Mouse (Mus musculus) urinary bladder, adult 2 months (tissue): Measurements from ENCODE around the gene Olfr1394. TPM values are rescaled to one million over a fixed set of nuclear protein-coding genes. Genes with fewer than 3 reads are reported as not detected.
"Not testable (repeated sequence)": the region's sequence is repeated elsewhere in the genome, so short reads cannot be mapped to it uniquely, and the experiment has no call there.

Experiments
- DNase-seq: peaks from one replicate; pipeline ENCODE4 v3.0.0; 2022; ENCODE audit warnings: low spot score
- polyA plus RNA-seq: library from polyadenylated mRNA; depleted of rRNA; stranded (reverse); fragments of >200 nt; gene quantifications from 2 replicates; pipeline ENCODE4 v1.2.3, GENCODE M21; 2012; rRNA removed

The Olfr1394 gene
- not detected in 2 replicates for polyA plus RNA-seq

DNA sequence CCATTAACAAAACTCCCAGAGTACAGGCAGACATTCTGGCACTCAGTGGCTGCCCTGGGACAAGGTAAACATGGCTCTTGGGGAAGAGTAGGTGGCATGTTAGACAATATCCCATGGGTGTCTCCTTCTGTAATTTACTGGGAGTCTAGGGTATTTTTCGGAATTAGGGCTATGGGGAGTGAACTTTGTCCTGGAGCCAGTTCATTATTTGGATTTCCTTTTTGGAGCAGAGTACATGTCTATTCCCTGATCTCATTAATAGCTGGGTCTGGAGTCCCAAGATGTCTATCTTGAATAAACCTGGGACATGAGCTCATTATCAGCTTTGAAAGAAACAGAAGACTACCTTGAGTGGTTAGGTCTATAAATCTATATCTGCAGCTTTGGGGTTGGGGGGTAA lies at the start of gene Olfr1394:
Gene Olfr1394 (plus strand): TSS at position 301 of the 400 bp plus-strand sequence.
- no peak for DNase-seq

DNA sequence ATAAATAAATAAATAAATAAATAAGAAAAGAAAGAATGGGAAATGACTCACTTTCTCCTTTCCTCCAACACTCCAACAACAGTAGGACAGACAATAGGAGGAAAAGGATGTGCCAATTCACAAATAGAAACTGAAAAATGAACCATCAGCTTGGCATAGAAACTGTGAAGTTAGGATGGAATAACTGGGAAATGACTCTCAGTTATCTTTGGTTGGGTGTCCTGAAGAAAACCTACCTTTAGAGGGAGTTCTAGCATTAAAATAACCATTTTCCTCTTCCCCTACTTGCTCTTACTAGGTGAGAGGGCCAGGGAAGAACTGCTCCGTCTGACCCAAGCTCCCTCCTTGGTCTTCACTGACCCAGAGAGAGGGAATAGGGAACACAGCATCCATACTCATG lies 48.4 kb upstream of the Olfr1394 start:
- DNase-seq = no peak

DNA sequence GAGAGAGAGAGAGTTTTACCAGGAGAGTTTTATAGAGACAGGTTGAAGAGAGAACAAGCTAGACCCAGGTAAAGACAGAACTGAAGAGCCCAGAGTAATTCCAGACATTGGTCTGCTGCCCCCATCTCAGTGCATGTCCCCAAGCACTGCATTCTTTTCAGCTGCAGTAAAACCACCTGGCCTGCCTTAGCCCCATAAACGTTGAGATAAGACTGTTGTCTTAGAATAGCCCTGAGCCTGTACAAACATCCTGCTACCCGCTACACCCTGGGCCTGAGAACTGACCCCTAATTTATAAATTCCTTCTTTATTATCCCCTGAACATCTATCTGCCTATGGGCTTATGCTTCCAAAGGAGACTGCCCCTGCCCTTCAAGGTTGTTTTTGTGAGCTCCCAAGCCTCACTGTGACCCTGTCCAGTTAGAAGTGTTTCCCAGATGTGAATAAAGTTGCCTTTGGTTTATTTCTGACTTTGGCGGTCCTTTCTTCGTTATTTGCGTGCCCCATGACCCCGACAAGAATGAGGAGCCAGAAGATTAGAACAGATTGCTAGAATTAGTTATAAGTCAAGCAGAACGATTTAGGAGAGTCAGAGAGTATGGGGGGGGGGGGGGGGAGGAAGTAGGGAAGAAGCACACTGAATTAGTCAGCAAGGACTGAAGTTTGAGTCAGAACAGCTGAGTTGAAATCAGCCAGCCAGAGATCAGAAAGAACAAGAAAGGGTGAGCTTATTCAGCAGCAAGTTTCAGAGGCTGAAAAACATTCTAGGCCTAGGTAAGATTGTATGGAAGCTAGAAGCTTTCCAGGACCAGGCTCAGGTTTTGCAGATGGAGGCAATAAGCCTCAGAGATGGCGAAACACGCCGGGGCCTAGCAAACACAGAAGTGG lies 46.3 kb upstream of the Olfr1394 start:
- DNase-seq = no peak

DNA sequence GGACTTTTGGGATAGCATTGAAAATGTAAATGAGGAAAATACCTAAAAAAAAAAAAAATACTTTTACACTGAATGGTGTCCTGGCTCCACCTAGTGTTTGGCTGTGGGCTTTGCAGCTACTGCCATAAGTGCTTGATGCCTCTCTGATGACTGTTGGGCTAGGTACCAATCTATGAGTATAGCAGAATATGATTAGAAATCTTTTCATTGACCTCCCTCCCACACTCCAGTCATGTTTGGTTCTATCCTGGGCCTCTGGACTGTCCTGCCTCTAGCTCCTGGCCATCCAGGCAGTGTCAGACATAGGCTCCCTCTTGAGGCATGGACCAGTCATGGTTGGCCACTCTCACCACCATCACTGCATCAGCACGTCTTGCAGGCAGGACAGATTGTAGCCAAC lies 45.3 kb upstream of the Olfr1394 start:
- no peak for DNase-seq

DNA sequence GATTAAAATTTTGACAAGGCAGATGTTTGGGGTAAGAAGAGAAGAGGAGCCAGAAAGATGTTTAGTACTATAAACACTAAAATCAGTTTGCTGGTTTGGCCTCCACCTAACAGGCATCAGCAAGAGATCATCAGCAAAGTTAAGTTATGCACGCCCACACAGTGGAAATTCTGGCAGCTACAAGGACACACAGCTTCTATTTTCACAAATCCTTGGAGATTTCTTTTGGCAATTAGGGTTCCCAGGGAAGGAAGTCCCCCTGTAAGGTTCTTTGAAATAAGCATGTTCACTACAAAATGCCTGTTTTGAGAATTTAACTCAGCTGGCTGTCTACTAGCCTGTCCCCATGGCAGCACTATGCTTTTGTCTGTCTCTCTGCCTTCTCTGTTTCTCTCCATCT lies 43.2 kb upstream of the Olfr1394 start:
- no peak for DNase-seq

DNA sequence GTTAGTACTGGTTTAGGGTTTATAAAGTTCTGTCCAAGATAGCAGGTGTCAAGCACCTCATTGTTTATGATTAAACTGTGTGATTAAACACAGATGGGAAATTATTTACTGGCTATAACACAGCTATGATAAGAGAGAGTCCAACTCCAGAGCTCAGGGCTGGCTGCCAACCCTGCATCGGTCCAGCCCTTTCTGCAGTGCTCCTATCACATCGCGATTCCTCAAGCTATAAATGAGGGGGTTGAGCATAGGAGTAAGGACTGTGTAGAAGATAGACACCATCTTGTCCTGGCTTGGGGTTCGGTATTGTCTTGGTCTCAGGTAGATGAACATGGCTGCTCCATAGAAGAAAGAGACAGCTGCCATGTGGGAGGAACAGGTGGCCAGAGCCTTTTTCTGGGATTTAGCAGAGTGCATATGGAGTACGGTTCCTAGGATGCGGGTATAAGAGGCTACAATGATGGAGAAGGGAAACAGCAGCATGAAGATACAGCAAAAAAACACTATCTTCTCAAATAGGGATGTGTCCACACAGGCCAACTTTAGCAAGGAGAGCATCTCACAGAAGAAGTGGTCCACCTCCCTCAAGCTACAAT lies 41.5 kb upstream of the Olfr1394 start:
- no peak for DNase-seq

DNA sequence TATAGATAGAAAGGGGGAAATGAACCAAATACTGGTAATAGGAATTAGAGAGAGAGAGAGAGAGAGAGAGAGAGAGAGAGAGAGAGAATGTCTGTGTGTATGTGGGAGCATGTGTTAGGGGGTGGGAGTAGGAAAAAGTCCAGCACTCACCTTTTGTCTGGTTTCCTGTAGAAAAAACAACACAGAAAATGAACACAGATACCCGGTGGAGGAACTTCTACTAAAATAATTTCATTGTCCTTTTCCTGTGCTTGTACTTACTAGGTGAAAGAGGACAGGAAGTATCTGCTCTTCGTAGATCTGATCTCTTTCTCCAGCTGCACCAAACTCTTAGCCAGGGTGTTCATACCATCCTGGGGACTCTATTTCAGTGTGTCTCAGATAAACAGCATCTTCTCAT lies 40.0 kb upstream of the Olfr1394 start:
- no peak for DNase-seq

DNA sequence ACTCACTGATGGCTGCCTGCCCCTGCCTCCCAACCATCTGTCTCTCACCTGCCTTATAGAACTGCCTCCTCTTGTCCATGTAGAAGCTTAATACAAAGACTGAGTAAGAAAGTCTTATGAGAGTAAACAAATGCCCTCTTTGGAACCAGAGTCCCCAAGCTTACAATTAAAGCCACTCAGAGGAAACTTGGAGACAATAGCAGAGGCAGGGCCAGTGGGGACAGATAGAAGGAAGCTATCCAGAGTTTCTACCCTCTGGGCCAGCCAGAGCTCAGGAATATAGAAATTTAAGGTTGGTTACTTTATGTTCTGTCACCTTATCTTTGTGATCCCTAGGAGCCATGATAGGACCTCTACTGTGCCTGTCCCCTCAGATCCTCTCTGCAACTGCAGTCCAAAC lies 39.4 kb upstream of the Olfr1394 start, which contains the start of gene Olfr1396:
Gene Olfr1396 (minus strand): TSS at position 101 of the 400 bp plus-strand sequence.
- DNase-seq = no peak

DNA sequence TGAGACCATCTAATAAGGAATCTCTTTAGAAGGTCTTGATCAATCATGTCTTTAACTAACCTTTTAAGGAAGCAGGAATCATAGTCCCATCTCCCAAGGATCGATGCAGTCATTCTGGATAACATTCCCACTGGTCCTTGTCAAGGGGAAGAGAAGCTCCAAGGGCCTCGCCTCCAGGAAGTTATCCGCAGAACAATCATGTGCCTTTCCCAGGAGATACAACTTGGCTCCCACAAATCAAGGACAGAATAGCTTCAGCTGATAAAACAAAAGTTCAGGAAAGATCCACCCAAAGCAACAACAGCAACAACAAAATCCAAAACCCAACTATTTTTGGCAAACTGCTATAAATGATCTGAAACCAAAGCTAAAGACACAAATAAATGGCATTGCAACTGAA lies 34.5 kb upstream of the Olfr1394 start:
- no peak for DNase-seq

DNA sequence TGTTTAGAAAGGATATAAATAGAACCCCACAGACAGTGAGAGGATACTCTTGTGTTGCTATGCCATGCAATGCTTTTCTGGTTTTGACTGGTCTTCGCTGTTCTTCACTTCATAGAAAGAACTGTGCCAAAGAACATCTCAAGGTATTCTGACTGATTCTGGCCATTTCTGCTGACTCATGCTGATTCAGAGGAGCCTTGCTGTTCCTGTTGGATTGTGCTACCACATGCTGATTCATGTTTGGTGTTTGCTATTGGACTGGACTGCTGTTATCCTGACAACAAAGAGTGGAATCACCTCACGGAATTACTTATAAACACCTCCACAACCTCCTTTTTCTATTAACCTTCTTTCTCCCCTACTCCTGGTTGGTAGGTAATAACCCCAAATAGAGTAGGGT lies 30.0 kb upstream of the Olfr1394 start:
- DNase-seq = no peak

DNA sequence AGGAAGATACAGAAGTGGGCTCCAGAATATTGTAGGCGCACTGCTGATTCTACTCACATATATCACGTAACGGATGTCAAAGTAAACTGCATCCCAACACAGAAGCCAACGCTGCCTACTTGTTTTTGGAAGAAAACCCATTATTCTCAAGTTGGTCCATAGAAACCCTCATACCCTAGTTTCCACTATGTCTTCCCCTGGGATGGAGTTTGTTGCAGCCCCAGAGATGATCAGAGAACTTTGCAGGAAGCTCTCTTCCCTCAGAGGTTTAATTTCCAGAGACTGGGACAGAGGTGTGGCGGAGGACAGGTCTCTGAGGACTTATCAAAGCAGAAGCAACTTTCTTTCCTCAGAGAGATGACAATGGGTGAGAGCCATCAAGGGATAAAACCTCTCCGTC lies 12.2 kb upstream of the Olfr1394 start, which contains the start of gene Olfr1395:
Gene Olfr1395 (plus strand): TSS at position 301 of the 400 bp plus-strand sequence.
- no peak for DNase-seq

DNA sequence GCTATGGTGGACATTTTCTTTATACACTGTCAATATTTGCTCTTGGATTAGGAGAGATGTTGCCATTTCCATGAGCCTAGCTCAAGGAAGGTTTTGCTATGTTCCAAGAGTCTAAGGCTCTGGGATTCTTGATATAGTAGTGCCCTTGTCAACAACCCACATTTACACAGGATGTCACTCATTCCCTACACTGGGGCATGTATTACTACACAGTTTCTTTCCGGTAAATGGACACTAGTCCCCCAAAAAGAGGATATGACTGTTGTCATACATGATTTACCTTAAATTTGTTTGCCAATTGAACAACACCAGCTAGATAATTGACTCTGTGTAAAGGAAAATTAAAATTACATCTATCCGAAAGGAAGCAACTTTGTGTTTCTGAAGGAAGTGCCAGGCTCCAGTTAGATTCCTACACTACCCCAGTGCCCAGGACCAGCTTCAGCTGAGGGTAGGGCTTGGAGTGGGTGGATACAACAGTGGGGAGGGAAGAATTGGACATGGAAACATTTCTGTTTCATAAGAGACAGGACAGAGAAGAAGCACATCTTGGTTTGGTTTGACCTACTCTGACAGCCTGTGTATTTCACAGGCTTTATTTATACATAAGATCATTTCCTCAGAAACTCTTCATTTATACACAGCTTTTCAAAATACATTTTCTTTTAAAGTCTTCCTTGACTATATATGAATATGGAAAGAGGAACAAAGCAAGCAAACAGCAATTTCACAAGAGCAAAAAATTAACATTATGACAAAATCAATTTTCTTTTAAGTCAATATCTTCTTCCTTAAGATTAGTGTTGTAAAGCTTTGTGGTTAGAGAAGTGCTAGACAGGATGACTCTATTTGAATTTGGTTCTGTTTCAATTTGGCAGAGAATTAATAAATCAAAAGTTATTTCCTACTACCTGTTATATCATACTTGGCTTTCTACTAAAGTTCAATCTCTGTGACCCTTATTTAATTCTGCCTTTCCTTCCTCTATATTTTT lies 2.9 kb downstream of the Olfr1394 start:
- DNase-seq = no peak

DNA sequence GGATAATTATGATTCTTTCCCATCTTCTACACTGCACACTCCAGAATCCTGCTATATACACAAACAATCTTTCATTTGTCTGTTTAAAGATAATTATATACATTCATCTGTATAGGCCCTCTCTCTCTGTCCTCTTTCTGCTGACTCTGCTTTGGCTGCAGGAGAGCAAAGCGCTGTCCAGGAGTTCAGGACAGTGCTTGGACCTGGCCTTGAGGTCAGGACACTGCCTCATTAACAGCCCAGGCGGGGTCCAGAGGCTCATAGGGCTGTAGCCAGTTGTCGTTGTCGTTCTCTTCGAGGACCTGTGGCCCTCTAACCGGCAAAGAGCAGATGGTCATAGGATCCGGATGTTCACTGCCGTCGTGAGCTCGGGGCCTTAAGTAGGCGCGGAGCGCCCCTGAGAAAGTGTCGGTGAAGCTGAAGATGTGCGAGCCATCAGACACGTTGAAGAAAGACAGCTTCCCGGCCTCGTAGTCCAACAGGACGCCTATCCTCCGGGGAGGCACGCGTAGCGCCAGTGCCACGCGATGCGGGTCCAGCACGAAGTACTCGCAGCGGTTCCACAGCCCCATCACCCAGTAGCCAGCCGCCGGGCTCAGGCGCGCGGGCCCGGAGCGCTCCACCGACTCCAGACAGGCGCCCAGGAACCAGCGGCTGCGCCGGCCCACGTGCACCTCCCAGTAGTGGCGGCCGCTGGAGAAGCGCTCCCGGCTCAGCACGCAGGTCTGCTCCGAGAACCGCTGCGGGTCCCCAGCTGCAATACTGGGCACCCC lies 14.8 kb downstream of the Olfr1394 start:
- no peak for DNase-seq

DNA sequence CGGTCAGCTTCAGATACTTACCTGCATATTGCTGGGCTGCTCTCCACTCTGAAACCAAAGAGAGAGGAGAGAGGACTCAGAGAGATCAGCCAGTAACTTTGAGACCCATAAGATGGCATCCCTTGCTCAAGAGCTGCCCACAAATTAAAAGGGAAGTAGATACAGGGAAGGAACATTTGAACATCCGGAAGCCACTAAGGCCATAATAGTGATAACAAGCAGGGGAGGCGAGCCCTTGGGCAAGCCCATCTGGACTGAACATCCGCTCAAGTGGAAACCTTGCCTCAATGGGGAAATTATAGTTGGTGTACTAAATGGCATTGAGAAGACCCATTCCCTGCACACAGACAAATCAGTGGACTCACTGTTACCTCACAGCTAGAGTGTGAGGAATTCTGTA lies 16.4 kb downstream of the Olfr1394 start:
- no peak for DNase-seq

DNA sequence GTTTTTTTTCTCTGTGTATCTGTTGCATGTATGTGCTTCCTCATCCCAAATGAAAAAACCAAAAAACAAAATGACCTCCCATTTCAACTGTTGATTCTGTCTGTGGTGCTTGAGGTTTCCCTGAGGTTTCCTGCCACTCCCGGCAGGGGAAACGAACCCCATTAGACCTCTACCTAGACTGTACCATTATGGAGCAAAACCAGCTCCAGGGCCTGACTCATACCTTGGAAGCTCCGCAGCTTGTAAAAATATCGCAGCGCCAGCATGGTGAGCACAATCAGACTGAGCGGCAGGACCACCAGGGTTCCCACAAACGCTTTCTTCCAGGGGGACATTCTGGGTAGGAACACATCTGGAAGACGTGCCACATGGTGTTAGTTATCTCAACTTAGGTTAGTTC lies 21.2 kb downstream of the Olfr1394 start:
- DNase-seq = no peak

DNA sequence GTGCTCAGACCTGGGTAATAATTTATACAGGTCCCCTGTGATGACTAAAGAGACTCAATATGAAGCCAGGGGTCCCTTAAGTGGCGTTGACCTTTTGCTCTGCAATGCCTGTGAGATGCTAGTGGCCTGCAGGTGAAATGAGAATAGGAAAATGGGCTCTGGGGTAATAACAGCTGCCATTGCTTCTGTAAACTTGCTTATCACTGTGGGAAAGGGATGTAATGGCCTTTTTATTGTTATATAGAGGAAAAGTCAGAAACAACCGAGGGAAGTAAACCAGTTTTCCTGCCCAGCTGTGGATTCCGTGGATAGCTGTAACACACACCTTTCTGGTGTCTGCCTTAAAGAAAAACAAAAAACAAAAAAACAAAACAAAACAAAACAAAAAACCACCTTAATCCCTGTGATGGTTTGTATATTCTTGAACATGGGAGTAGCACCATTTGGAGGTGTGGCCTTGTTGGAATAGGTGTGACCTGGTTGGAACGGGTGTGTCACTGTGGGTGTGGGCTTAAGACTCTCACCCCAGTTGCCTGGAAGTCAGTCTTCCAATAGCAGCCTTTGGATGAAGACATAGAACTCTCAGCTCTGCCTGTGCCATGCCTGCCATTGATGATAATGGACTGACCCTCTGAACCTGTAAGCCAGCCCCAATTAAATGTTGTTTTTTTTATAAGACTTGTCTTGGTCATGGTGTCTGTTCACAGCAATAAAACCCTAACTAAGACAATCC lies 22.0 kb downstream of the Olfr1394 start:
- not testable (repeated sequence) for DNase-seq

DNA sequence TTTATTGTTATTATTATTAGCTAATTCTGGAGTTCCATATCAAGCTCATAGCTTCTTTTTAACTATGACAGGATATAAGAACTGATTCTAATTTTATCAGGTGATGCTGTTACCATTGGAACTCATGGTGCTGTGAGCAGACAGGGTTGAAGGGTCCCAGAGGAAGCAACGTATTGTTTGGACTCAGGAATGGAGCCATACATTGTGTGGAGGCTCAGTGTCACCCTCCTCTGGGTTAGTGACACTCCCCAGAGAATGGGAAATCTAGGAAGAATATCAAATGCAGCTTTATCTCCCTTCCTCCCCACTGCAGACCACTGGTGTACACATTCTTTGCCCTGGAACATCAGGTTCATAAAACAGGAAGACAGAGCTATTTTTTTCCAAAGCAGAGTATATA lies 29.0 kb downstream of the Olfr1394 start:
- DNase-seq = no peak

DNA sequence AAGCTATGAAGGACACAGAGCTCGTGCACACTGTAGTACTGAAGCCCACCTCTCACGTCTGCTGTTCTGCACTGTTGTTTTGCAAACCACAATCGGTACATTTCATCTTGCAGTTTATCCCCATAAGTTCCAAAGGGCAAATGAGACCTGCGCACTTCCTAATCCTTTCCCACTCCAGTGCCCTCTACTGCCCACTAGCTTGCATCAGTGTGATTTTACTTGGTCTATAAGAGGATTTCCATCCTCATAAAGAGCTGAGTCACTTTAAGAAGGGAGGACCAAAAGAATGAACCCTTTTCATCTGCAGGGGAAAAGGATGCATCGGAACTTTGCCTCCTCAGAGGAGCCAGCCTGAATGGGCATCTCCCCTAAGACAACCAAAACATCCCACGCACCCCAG lies 32.3 kb downstream of the Olfr1394 start:
- no peak for DNase-seq

DNA sequence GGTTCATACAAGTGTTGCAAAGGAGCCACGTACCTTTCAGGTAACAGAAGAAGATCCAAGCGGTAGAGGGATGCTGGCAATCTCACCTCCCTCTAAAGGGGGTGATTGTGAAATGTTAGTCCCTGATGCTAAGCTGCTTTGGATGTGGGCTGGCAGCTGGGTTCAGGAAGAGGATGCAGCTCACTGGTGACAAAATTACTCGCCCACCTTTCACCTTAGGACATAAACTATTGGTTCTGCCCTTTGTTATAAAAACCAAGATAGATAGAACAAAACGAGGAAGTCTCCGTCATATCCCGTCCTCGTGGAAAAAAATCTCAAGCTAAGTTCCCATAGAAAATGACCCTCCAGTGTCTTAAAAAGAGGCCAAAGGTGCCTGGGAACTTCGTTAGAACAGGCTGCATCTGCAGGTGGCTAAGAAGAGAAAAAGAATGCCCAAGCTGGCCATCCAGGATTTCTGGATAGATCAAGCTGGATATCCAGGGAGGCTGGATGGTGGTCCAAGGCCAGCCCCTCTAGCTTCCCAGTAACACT lies 32.8 kb downstream of the Olfr1394 start, which contains the start of gene Btnl9:
Gene Btnl9 (minus strand): TSS at position 205 of the 534 bp plus-strand sequence.
- no peak for DNase-seq

DNA sequence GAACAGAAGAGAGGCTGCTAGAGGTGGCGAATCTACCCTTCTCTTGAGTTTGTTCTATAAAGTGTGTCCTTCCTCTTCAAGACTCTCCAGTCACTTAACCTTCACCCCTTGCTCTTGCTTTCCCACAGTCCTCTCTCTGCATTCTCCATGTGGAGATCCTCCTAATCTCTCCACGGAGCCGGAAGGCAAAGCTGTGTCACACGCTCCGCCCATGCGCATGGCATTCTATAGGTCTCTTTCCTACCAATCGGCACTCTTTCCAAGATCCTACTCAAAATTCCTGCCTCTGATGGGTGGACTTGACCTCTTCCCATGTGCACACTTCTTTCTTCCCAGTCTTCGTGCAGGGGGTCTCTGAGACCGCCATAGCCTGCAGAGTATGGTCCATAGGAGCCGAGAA lies 33.5 kb downstream of the Olfr1394 start:
- DNase-seq = no peak
